Mouse (Mus musculus) lung, embryonic 14.5 days (tissue): ENCODE data around the gene Cluap1. TPM values are rescaled to one million over a fixed set of nuclear protein-coding genes. Genes with fewer than 3 reads are reported as not detected.

Experiments used
- ATAC-seq: fragments of 200-750 bp; cut with Nextera tagmentation; 2 replicates; pipeline ENCODE4 v1.8.0; 2017; ENCODE audit warnings: mild to moderate bottlenecking, moderate TSS enrichment, moderate library complexity; ENCODE audit not compliant: insufficient read depth
- DNase-seq: peaks from one replicate; pipeline ENCODE4 v3.0.0-alpha.2; 2015
- H3K27ac ChIP-seq: fragments of 300-500 bp; sonication (generic); 2 replicates; pipeline ENCODE4 v1.5.1; 2014; ENCODE audit warnings: low read depth, mild to moderate bottlenecking, moderate library complexity
- H3K27me3 ChIP-seq: fragments of 300-500 bp; sonication (generic); 2 replicates; pipeline ENCODE4 v1.6.1; 2014; ENCODE audit warnings: low read length, control low read depth; ENCODE audit not compliant: insufficient read depth
- H3K36me3 ChIP-seq: fragments of 300-500 bp; sonication (generic); 2 replicates; pipeline ENCODE4 v1.6.1; 2014; ENCODE audit warnings: control low read depth; ENCODE audit not compliant: insufficient read depth
- H3K4me1 ChIP-seq: fragments of 300-500 bp; sonication (generic); 2 replicates; pipeline ENCODE4 v1.6.1; 2014; ENCODE audit warnings: antibody characterized with exemption, control low read depth; ENCODE audit not compliant: insufficient read depth
- H3K4me2 ChIP-seq: fragments of 300-500 bp; sonication (generic); 2 replicates; pipeline ENCODE4 v1.6.1; 2014; ENCODE audit warnings: mild to moderate bottlenecking
- H3K4me3 ChIP-seq: fragments of 300-500 bp; sonication (generic); 2 replicates; pipeline ENCODE4 v1.5.1; 2014; ENCODE audit warnings: low read depth, low read length
- H3K9ac ChIP-seq: fragments of 300-500 bp; sonication (generic); 2 replicates; pipeline ENCODE4 v1.6.1; 2014
- H3K9me3 ChIP-seq: fragments of 300-500 bp; sonication (generic); 2 replicates; pipeline ENCODE4 v1.6.1; 2016; ENCODE audit warnings: low read depth, low read length, control low read depth
- CTCF ChIP-seq: IDR thresholded peaks from 2 replicates; pipeline ENCODE4 v1.5.1; 2016; ENCODE audit warnings: antibody characterized with exemption, low read depth
- WGBS: fragments of 180-500 bp; shearing (Covaris S2); extraction: QIAGEN DNeasy Blood & Tissue Kit; methylation state at CpG from one replicate; pipeline ENCODE4 v1.1.7; 2014; 5-methylcytosine and 5-hydroxymethylcytosine counted together
- polyA plus RNA-seq: library from polyadenylated mRNA; unstranded; fragments of >200 nt; fragmentation: Nextera tagmentation; extraction: Ambion mirVana; gene quantifications from 2 replicates; pipeline ENCODE4 v1.2.1, GENCODE M21; 2014

Gene Cluap1
- 21.1 and 23.1 TPM in 2 replicates for polyA plus RNA-seq

- H3K4me3 ChIP-seq: peak within 1 kb of the TSS; percentile 62
- WGBS: under 1% methylated on average over 33 of the region's 33 CpGs
- peak within 1 kb of the TSS; percentile 83 for H3K4me2 ChIP-seq
- H3K9ac ChIP-seq: peak within 1 kb of the TSS; percentile 75
- ATAC-seq: peak; percentile 99
- no peaks in the 10 kb centered on the region for H3K27me3 ChIP-seq
- no peaks in the 10 kb centered on the region for H3K9me3 ChIP-seq
- peak within 1 kb of the TSS; percentile 72 for H3K27ac ChIP-seq
- no peaks in the 10 kb centered on the region for H3K4me1 ChIP-seq
- H3K36me3 ChIP-seq: peaks cover 36% of the 10 kb centered on the region
- peak; percentile 96 for DNase-seq
- peak; percentile 83 for TF ChIP-seq CTCF
Observed at GRCm38 (mm10) chr16:3908537-3909111, at the start of gene Cluap1, which contains the start of gene 1700037C18Rik. Gene Cluap1, plus strand, starts transcription at chr16:3908801. Gene 1700037C18Rik, minus strand, starts transcription at chr16:3908689.

DNA sequence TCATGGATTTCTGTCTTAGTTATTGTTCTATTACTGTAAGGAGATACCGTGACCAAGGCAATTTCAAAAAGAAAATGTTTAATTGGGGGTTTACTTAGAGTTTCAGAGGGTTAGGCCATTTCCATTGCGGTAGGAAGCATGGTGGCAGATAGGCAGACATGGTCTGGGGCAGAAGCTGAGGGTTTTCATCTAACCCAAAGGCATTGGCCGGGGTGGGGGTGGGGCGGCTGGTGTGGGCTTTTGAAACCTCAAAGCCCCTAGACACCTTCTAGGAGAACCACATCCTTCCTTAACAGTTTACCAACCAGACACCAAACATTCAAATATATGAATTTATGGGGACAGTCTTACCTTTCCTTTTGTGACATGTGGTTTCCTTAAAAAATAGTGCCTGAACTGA lies 49.3 kb upstream of the Cluap1 start:
- no peak overlapping the region for H3K4me3 ChIP-seq
- no peak overlapping the region for H3K27ac ChIP-seq
- H3K9ac ChIP-seq: no peak overlapping the region
- peaks cover 8% of the 10 kb centered on the region; the same call in 1 of the 2 replicates for H3K36me3 ChIP-seq
- DNase-seq: no peak
- no peaks in the 10 kb centered on the region for H3K9me3 ChIP-seq
- TF ChIP-seq CTCF: no peak
- no peaks in the 10 kb centered on the region for H3K4me1 ChIP-seq
- no peak overlapping the region for H3K4me2 ChIP-seq
- H3K27me3 ChIP-seq: no peaks in the 10 kb centered on the region
- no peak for ATAC-seq
- 90% methylated on average over 4 of the region's 4 CpGs for WGBS

DNA sequence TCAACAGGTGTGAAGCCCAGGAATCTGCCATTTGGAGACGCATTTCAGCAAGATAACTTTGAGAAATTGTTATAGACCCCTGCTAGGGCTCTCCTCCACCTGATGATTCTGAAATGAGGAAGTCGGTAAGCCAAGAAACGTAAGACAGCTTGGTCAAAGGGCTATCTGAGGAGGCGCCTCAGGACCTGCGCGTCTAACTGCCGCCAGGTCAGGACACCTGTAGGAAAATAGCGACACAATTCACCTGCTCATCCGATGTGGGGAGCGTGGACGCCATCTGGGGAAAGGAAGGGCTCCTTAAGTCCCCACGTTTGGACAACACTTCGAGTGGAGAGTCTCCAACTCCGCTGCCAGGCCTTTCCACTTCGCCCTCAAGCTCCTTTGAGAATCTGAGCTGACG lies 36.8 kb upstream of the Cluap1 start:
- Histone ChIP-seq H3K4me1 (peaks cover 4% of the 10 kb centered on the region; the same call in 1 of the 2 replicates), H3K4me3 (peak overlapping the region; percentile 58), H3K36me3 (peaks cover 11% of the 10 kb centered on the region; the same call in 1 of the 2 replicates), H3K9ac (peak overlapping the region; percentile 60), H3K4me2 (peak overlapping the region; percentile 89), H3K27me3 (no peaks in the 10 kb centered on the region), H3K27ac (peak overlapping the region; percentile 60; the same call in 1 of the 2 replicates), H3K9me3 (no peaks in the 10 kb centered on the region)
- 4% methylated on average over 16 of the region's 16 CpGs for WGBS
- DNase-seq (no peak), ATAC-seq (no peak)
- TF ChIP-seq CTCF: no peak

GRCm38 (mm10) chr16:3872216-3873047 lies 36.2 kb upstream of the Cluap1 start, which contains the start of gene Naa60:
Gene Naa60, plus strand, starts transcription at chr16:3872375.
- peak within 1 kb of the TSS; percentile 89 for H3K4me2 ChIP-seq
- no peaks in the 10 kb centered on the region for H3K9me3 ChIP-seq
- ATAC-seq (peak; percentile 99), DNase-seq (peak; percentile 95)
- no peak for TF ChIP-seq CTCF
- peak within 1 kb of the TSS; percentile 60 for H3K9ac ChIP-seq
- H3K36me3 ChIP-seq: peaks cover 11% of the 10 kb centered on the region; the same call in 1 of the 2 replicates
- peak within 1 kb of the TSS; percentile 60; the same call in 1 of the 2 replicates for H3K27ac ChIP-seq
- no peaks in the 10 kb centered on the region for H3K27me3 ChIP-seq
- peak within 1 kb of the TSS; percentile 58 for H3K4me3 ChIP-seq
- 4% methylated on average over 47 of the region's 47 CpGs for WGBS
- H3K4me1 ChIP-seq: peaks cover 4% of the 10 kb centered on the region; the same call in 1 of the 2 replicates

DNA sequence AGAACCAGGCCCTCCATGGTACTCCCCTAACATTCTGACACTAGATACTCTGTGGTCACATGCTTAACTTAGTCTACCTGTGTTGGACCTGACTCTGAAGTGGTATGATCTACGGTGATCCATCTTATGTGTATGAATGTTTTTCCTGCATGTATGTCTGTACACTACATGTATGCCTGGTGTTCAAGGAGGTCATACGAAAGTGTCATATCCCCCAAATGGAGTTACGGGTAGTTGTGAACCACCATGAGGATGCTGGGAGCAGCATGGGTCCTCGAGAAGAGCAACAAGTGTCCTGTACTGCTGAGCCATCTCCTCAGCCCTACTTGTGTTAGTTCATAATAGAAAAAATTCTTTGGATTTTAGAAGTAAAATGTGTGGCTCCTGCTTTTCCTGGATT lies 32.3 kb upstream of the Cluap1 start:
- Histone ChIP-seq H3K4me2 (no peak overlapping the region), H3K4me1 (peaks cover 4% of the 10 kb centered on the region; the same call in 1 of the 2 replicates), H3K4me3 (no peak overlapping the region), H3K9me3 (no peaks in the 10 kb centered on the region), H3K36me3 (0 out of 2 replicates have a peak, but pooled peaks cover 11% of the 10 kb centered on the region), H3K27me3 (no peaks in the 10 kb centered on the region), H3K9ac (no peak overlapping the region), H3K27ac (no peak overlapping the region)
- DNase-seq (no peak), ATAC-seq (no peak)
- 88% methylated on average over 4 of the region's 4 CpGs for WGBS
- TF ChIP-seq CTCF: no peak

- H3K9ac ChIP-seq: peak within 1 kb of the TSS; percentile 89
- peak; percentile 38 for TF ChIP-seq CTCF
- peak within 1 kb of the TSS; percentile 79 for H3K4me3 ChIP-seq
- 0 out of 2 replicates have a peak, but pooled peaks cover 2% of the 10 kb centered on the region for H3K36me3 ChIP-seq
- no peaks in the 10 kb centered on the region for H3K9me3 ChIP-seq
- H3K27me3 ChIP-seq: no peaks in the 10 kb centered on the region
- H3K4me1 ChIP-seq: peaks cover 6% of the 10 kb centered on the region; the same call in 1 of the 2 replicates
- WGBS: under 1% methylated on average over 88 of the region's 88 CpGs
- DNase-seq (peak; percentile 97), ATAC-seq (peak; percentile 99)
- H3K27ac ChIP-seq: peak within 1 kb of the TSS; percentile 92
- H3K4me2 ChIP-seq: peak within 1 kb of the TSS; percentile 79
Observed at GRCm38 (mm10) chr16:3884201-3885064, 24.2 kb upstream of the Cluap1 start, which contains the start of the genes Zfp597 and Gm20695. Gene Zfp597, minus strand, starts transcription at chr16:3884561. Gene Gm20695, plus strand, starts transcription at chr16:3884648.
